Mouse (Mus musculus) layer of hippocampus, adult 2 months (tissue): Measurements from ENCODE around the gene AC124108.1. TPM values are rescaled to one million over a fixed set of nuclear protein-coding genes. Genes with fewer than 3 reads are reported as not detected.
A peak's percentile ranks its signal among the peaks of the same experiment; 100 is the strongest.

Experiments
- DNase-seq, 2 experiments: peaks; one replicate each; pipeline ENCODE4 v3.0.0; 2022; ENCODE audit warnings: low spot score in 2 of 2
- H3K27ac ChIP-seq: fragments of 200-600 bp; 2 replicates; pipeline ENCODE4 v1.8.1; 2022
- H3K4me3 ChIP-seq: fragments of 200-600 bp; 2 replicates; pipeline ENCODE4 v1.8.1; 2022; ENCODE audit warnings: mild to moderate bottlenecking
- CTCF ChIP-seq: fragments of 200-600 bp; conservative IDR thresholded peaks from 2 replicates; pipeline ENCODE4 v1.8.1; 2022; ENCODE audit warnings: antibody characterized with exemption, mild to moderate bottlenecking, moderate library complexity
- long read RNA-seq, 2 experiments: library from polyadenylated mRNA; stranded (forward); transcript quantifications; one replicate each; pipeline ENCODE4 v2.0.0; 2021; ENCODE audit warnings: borderline mapping rate in 2 of 2
- total RNA-seq, 2 experiments: library from RNA; stranded (reverse); gene quantifications; 2 replicates each; pipeline ENCODE4 v1.2.3; 2021

AC124108.1 gene
- under 1 TPM; 0.47 to 0.61 TPM for total RNA-seq
- long read RNA-seq, experiment 1, result 0 reads
- long read RNA-seq, experiment 2, result 0 reads

- no peak for DNase-seq
- no peak for TF ChIP-seq CTCF
- H3K4me3 ChIP-seq, result peak within 1 kb of the TSS; percentile 61
- no peak within 1 kb of the TSS for H3K27ac ChIP-seq
Measured at GRCm38 (mm10) chr1:132191093-132191785, at the start of gene AC124108.1, which contains the start of gene Lemd1. Gene AC124108.1 (plus strand): TSS chr1:132191457. Gene Lemd1 (plus strand): TSS chr1:132191431.

GRCm38 (mm10) chr1:132141753-132142152 is 49.5 kb upstream of the AC124108.1 start:
- no peak for DNase-seq

DNA sequence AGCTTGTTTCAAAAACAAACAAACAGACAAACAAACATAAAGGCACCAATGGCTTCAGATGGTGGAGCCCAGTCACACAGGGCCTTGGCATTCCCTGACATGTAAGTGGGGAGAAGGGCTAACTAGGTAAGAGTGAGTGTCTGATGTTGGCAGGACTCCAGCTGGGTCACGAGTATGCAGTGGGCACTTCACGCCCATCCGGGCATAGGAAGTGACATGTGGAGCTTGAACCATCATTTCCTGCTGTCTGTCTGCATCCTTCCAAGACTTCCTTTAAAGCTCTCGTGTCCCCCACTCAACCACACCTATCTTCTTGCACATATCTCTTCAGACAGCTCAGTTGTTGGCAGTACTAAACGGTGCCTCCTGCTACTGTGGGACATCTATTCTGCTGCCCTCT is 48.2 kb upstream of the AC124108.1 start:
- H3K4me3 ChIP-seq, result no peak overlapping the region
- TF ChIP-seq CTCF, result no peak
- peak overlapping the region; percentile 40; the same call in 1 of the 2 replicates for H3K27ac ChIP-seq
- no peak for DNase-seq

More at GRCm38 (mm10) chr1:132141753-132142152, 49.5 kb upstream of the AC124108.1 start:
- Histone ChIP-seq H3K4me3 (no peak overlapping the region), H3K27ac (no peak overlapping the region)
- TF ChIP-seq CTCF, result no peak

DNA sequence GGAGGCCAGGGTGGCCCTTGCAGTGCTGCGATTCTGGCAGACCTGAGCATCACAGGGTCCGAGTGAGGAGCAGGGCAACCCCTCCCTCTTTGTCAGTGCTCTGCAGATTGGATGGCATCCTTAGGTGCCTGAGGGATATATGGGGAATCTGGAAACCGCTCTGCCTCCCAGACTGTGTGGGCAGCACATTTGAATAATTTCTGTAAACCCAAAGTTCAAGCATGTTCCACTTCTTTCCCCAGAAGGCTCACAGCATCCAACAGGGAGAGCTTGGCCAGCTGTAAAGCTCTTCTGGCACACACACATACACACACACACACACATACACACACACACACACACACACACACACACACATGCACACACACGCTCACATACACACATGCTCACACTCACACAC is 47.5 kb upstream of the AC124108.1 start:
- peak in 1 of 2 experiments; percentile 23 for DNase-seq
- TF ChIP-seq CTCF, result no peak
- H3K4me3 ChIP-seq, result no peak overlapping the region
- H3K27ac ChIP-seq, result peak overlapping the region; percentile 40; the same call in 1 of the 2 replicates

DNA sequence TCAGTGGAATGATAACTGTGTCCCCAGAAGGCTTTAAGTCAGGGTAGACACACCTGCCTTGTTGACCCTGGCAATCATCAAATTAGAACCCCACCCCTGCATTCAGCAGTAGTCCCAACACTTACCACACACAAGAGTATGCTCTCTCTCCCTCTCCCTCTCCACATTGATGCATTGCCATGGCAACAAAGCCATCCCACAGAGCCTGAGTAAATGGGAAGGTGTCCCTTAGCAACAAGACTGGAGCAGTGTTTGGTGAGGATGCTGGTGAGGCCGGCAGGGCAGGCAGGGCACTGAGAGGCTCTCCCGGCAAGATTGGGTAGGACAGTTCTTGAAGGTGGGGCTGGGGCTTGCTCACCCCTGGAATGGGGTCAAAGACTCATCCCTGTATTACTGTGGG is 47.0 kb upstream of the AC124108.1 start:
- H3K27ac ChIP-seq, result peak overlapping the region; percentile 79

DNA sequence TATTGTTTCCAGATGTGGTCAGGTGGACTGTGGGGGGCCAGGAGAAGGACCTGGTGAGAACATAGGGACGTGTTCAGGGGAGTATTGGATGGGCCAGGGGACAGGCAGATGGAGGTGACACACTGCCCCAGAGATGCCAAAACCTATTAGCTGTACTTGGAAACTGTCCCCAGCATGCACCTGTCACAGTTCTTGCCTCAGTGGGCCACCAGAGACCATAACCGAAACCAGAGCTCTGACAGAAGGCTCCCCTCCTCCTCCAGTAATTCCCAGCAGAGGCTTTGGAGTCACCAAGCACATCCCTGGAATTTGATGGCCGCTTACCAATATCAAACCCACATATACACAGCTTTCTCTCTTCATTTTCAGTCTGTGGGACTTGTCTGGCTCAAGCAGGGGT is 46.4 kb upstream of the AC124108.1 start:
- no peak for TF ChIP-seq CTCF
- Histone ChIP-seq H3K4me3 (no peak overlapping the region), H3K27ac (peak overlapping the region; percentile 79)
- peak in 1 of 2 experiments; percentile 18 for DNase-seq

More for the DNA sequence above, 47.0 kb upstream of the AC124108.1 start:
- DNase-seq, result peak; percentile 57 to 82
- TF ChIP-seq CTCF, result no peak
- H3K4me3 ChIP-seq, result no peak overlapping the region

- Histone ChIP-seq H3K27ac (no peak overlapping the region), H3K4me3 (no peak overlapping the region)
- no peak for TF ChIP-seq CTCF
- DNase-seq, result no peak
Measured at GRCm38 (mm10) chr1:132145973-132146685, 45.1 kb upstream of the AC124108.1 start.

DNA sequence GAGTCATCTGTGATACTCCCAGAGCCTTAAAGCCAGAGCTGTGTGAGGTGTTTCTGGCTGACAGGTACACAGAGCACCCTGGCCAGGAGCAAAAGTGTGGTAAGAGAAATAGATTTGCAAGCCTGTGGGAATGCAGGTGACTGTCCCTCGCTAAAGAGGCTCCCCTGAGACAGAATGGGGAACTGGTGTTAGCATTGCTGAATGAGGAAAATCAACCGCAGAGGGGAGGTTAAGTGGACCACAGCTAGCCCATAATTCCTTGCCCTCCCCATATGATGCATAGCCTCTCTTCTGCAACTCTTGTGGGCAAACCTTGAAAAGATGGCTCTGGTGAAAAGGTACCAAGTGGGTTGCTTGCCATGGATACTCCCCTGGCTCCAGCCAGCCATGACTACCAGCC is 41.8 kb upstream of the AC124108.1 start:
- DNase-seq, result no peak
- Histone ChIP-seq H3K27ac (no peak overlapping the region), H3K4me3 (no peak overlapping the region)
- no peak for TF ChIP-seq CTCF

DNA sequence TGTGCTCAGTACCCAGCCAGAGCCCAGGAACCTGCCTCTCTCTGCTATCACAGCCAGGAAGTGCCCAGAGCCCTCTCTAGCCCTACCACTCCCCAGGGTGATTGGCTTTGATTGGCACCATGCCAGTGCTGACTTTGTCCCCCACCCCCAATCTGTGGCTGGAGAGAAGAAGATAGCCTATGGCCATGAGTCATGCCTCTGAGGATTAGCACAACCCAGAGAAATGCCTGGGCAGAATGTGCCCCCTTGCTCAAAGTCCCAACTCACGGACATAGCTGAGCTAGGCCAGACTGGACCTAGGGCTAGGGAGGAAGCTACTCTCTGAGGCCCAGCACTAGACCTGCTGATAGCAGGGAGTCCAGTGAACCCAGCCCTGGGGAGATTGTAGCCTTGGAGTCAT is 41.1 kb upstream of the AC124108.1 start:
- no peak overlapping the region for H3K4me3 ChIP-seq
- no peak overlapping the region for H3K27ac ChIP-seq
- DNase-seq, result no peak
- no peak for TF ChIP-seq CTCF

GRCm38 (mm10) chr1:132150817-132151601 is 40.2 kb upstream of the AC124108.1 start:
- Histone ChIP-seq H3K27ac (no peak overlapping the region), H3K4me3 (no peak overlapping the region)
- no peak for DNase-seq
- TF ChIP-seq CTCF, result no peak

DNA sequence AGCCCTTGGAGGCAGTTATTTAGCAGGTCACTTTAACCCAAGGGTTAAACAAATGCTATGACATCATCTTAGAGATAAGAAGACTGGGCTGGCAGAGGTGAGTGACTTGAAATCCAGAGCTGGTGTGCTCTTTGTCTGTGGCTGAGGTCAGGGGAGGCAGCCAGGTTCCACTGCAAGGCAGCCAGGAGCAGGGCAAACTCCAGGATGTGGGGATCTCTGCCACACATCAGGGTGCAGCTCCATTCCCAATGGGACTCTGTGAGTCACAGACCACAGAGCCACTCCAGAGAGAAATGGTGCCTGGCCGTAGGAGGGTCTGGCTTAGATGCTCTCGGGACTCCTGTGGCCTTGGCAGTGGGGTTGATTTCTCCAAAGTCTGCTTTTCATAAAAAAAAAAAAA is 39.3 kb upstream of the AC124108.1 start:
- DNase-seq, result no peak
- H3K27ac ChIP-seq, result no peak overlapping the region
- no peak overlapping the region for H3K4me3 ChIP-seq
- no peak for TF ChIP-seq CTCF

- no peak for DNase-seq
- TF ChIP-seq CTCF, result no peak
- Histone ChIP-seq H3K27ac (no peak overlapping the region), H3K4me3 (no peak overlapping the region)
Measured at GRCm38 (mm10) chr1:132153086-132153690, 38.1 kb upstream of the AC124108.1 start.
